Mouse (Mus musculus) intestine, postnatal 0 days (tissue): ENCODE data around the gene Pacsin2. TPM values are rescaled to one million over a fixed set of nuclear protein-coding genes. Genes with fewer than 3 reads are reported as not detected.
A peak's percentile ranks its signal among the peaks of the same experiment; 100 is the strongest.
"Not testable (repeated sequence)": the region's sequence is repeated elsewhere in the genome, so short reads cannot be mapped to it uniquely, and the experiment has no call there.

Experiments used
- ATAC-seq: fragments of 200-750 bp; cut with Nextera tagmentation; 2 replicates; pipeline ENCODE4 v1.8.0; 2017; ENCODE audit warnings: mild to moderate bottlenecking, moderate TSS enrichment, moderate library complexity
- H3K27ac ChIP-seq: fragments of 300-500 bp; sonication (generic); 2 replicates; pipeline ENCODE4 v1.5.1; 2014; ENCODE audit warnings: mild to moderate bottlenecking, low read depth, low read length, moderate library complexity
- H3K27me3 ChIP-seq: fragments of 300-500 bp; sonication (generic); replicated peaks from 2 replicates; pipeline ENCODE4 v1.6.1; 2014; ENCODE audit warnings: low read length, mixed read lengths; ENCODE audit not compliant: control insufficient read depth, insufficient read depth
- H3K36me3 ChIP-seq: fragments of 300-500 bp; sonication (generic); 2 replicates; pipeline ENCODE4 v1.6.1; 2014; ENCODE audit warnings: mild to moderate bottlenecking, moderate library complexity; ENCODE audit not compliant: control insufficient read depth, insufficient read depth
- H3K4me1 ChIP-seq: fragments of 300-500 bp; sonication (generic); replicated peaks from 2 replicates; pipeline ENCODE4 v1.6.1; 2014; ENCODE audit warnings: antibody characterized with exemption, low read length, mixed read lengths; ENCODE audit not compliant: control insufficient read depth, insufficient read depth
- H3K4me2 ChIP-seq: fragments of 300-500 bp; sonication (generic); replicated peaks from 2 replicates; pipeline ENCODE4 v1.6.1; 2014; ENCODE audit warnings: low read depth, mild to moderate bottlenecking, moderate library complexity
- H3K4me3 ChIP-seq: fragments of 300-500 bp; sonication (generic); 2 replicates; pipeline ENCODE4 v1.5.1; 2014; ENCODE audit warnings: low read depth, low read length
- H3K9ac ChIP-seq: fragments of 300-500 bp; sonication (generic); 2 replicates; pipeline ENCODE4 v1.6.1; 2014; ENCODE audit warnings: mild to moderate bottlenecking, low read depth, low read length
- H3K9me3 ChIP-seq: fragments of 300-500 bp; sonication (generic); 2 replicates; pipeline ENCODE4 v1.6.1; 2016; ENCODE audit warnings: mixed run types; ENCODE audit not compliant: control insufficient read depth
- CTCF ChIP-seq: sonication (generic); IDR thresholded peaks from 2 replicates; pipeline ENCODE4 v1.5.1; 2016; ENCODE audit warnings: low read depth, mild to moderate bottlenecking, control low read depth, antibody characterized with exemption, moderate library complexity
- WGBS: fragments of 180-500 bp; shearing (Covaris S2); extraction: QIAGEN DNeasy Blood & Tissue Kit; methylation state at CpG from one replicate; pipeline ENCODE4 v1.1.7; 2014; 5-methylcytosine and 5-hydroxymethylcytosine counted together
- polyA plus RNA-seq: library from polyadenylated mRNA; unstranded; fragments of >200 nt; fragmentation: Nextera tagmentation; extraction: Ambion mirVana; gene quantifications from 2 replicates; pipeline ENCODE4 v1.2.1, GENCODE M21; 2015

The Pacsin2 gene
- 40.9 and 47.3 TPM in 2 replicates for polyA plus RNA-seq

DNA sequence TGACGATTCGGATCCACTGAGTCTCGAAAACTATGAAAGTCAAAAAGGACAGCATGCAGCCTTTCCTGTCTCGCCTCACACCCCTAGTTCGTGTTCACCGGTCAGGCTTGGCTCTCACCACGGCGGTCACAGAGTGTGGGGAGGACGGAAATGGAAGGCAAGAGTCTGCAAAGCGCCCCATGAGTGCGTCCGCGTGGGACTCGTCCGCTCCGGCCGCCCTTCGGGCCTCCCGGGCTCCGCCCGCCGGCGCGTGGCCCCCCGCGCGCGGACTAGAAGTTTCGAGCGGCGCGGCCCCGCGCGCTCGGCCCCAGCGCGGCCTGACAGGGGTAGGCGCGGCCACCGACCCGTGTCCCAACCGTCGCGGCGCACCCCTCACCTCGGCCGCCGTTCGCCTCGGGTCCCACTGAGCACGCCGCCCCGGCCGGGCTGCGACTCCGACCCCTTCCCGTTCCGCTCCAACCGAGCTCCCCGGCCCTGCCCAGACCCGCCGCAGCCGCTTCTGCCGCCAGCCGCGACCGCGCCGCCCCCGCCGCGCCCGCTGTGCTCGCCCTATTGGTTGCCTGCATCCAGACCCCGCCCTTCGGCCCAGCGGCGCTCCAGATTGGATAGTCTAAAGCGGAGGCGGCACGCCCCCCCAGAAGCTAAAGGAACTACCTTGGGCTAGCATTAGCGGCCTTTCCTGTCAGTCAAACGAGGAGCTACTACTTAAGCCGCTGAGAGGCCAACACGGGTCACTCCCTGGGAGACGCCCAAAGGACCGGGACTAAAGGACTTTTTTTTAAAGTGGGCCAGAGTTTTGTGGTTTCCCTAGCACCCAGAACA lies at the start of gene Pacsin2:
TSS of gene Pacsin2 (minus strand) at position 524 of the 822 bp plus-strand sequence.
- peak within 1 kb of the TSS; percentile 87 for H3K4me2 ChIP-seq
- H3K9me3 ChIP-seq = no peaks in the 10 kb centered on the region
- peak within 1 kb of the TSS; percentile 76 for H3K4me3 ChIP-seq
- H3K9ac ChIP-seq = peak within 1 kb of the TSS; percentile 93
- no peaks in the 10 kb centered on the region for H3K36me3 ChIP-seq
- H3K4me1 ChIP-seq = peaks cover 4% of the 10 kb centered on the region; the same call in 1 of the 2 replicates
- no peak for TF ChIP-seq CTCF
- under 1% methylated on average over 73 of the region's 88 CpGs for WGBS
- H3K27ac ChIP-seq = peak within 1 kb of the TSS; percentile 94
- no peaks in the 10 kb centered on the region for H3K27me3 ChIP-seq
- peak; percentile 92 for ATAC-seq

DNA sequence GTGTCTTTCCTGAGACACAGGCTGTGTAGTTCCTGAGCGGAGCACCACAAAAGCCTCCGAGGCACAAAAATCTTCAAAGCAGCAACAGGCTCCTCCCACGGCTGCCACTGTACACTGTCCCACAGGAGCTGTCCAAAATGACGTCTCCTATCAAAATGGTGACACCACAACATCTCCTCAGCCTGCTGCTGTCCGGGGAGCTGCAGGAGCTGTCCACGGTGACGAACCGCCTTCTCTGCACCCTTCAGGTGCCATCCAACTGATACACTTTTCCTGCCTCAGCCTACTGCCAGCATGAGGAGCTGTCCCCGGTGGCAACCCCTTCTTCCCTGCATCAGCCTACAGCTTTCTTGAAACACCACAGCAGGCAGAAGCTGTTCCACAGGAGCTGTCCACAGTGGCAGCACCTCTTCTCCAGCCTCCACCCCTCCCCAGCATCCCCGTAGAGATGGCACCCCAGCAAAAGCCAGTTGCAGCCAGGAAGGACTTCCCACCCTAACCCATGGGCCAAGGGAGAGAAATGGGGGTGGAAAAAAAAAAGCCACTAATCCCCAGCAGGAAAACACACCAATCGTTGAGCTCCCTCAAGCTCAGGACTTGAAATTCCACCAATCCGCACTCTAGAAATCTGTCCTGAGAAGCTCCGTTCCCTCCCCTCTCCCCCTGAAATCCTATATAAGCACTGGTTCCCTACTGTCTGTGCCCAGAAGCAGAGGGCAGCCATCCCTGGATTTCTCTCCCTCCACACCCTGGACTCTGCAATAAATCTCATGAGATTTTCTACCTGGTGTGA lies 48.3 kb upstream of the Pacsin2 start:
- no peaks in the 10 kb centered on the region for H3K9me3 ChIP-seq
- WGBS = 62% methylated on average over 13 of the region's 13 CpGs
- no peak overlapping the region for H3K9ac ChIP-seq
- H3K27me3 ChIP-seq = no peaks in the 10 kb centered on the region
- no peak for ATAC-seq
- no peak overlapping the region for H3K4me2 ChIP-seq
- 0 out of 2 replicates have a peak, but pooled peaks cover 5% of the 10 kb centered on the region for H3K4me1 ChIP-seq
- H3K4me3 ChIP-seq = no peak overlapping the region
- H3K36me3 ChIP-seq = no peaks in the 10 kb centered on the region
- no peak overlapping the region for H3K27ac ChIP-seq
- no peak for TF ChIP-seq CTCF

DNA sequence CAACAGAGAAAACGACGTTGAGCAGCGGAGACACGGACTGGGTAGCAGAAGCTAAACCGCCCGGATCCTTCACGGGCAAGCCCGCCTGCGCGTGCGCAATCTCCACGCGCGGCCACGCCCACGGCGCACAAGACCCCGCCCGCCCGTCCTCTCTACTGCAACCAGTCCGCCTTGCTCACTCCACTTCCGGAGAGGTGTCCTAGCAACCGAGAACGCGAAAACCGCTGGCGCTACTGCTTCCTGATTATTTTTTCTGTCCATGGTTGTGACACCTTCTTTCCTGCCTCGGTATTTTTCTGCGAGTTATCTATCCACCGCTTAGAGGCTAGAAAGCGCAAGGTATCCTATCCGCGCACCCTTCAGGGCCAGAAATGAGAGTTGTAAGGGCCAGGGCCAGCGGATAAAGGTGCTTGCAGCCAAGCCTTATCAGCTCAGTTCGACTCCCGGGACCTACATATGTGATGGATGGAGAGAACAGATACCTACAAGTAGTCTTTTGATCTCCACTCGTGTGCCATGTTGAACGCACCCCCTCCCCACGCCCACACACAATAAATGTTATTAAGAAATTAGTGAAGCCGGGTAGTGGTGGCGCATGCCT lies 46.5 kb upstream of the Pacsin2 start, which contains the start of gene Ttll1:
TSS of gene Ttll1 (minus strand) at position 89 of the 601 bp plus-strand sequence.
- 0 out of 2 replicates have a peak within 1 kb of the TSS, but pooled peaks have one; percentile 34 for H3K9ac ChIP-seq
- TF ChIP-seq CTCF = no peak
- WGBS = 9% methylated on average over 41 of the region's 41 CpGs
- H3K4me2 ChIP-seq = peak within 1 kb of the TSS; percentile 93
- no peaks in the 10 kb centered on the region for H3K36me3 ChIP-seq
- H3K4me3 ChIP-seq = peak within 1 kb of the TSS; percentile 51
- no peaks in the 10 kb centered on the region for H3K9me3 ChIP-seq
- H3K4me1 ChIP-seq = 0 out of 2 replicates have a peak, but pooled peaks cover 5% of the 10 kb centered on the region
- no peak within 1 kb of the TSS for H3K27ac ChIP-seq
- ATAC-seq = peak; percentile 92
- H3K27me3 ChIP-seq = no peaks in the 10 kb centered on the region

DNA sequence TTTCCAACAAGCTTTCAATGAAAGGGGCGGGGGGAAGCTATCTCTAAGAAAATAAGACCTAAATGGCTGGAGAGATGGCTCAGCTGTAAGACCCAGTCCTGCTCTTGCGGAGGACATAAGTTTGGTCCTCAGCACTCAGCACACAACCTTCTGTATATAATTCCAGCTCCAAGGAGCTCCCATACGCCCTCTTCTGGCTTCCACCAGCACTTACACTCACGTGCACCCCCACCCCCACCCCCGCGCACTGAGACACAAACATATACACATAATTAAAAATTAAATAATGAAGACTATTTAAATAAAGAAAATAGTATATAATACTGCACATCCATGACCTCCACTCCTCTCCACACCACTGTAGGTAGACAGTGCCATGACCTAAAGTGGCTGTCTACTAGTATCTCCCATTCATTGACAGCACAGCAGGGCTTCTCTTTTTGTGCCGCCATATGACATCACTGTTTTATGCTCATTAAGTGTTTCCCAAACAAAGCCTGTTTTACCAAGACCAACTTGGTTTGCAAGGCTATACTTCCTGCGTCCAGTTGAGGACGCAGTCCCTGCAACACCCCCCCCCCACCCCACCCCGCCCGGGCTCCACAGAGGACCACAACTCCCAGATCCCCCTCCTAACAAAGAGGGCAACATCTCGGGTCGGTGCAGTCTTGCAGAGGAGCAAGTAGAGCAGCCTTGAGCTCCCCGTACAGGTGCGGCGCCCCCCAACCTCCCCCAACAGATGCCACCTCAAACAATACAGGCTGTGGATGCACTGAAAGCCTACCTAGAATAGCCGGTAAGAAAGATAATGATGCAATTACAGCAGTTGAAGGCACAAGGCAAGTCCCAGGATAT lies 45.8 kb upstream of the Pacsin2 start:
- 25% methylated on average over 17 of the region's 17 CpGs for WGBS
- ATAC-seq = no peak; the same call in 1 of the 2 replicates
- Histone ChIP-seq H3K4me1 (0 out of 2 replicates have a peak, but pooled peaks cover 5% of the 10 kb centered on the region), H3K27me3 (no peaks in the 10 kb centered on the region), H3K9ac (0 out of 2 replicates have a peak overlapping the region, but pooled peaks have one; percentile 34), H3K36me3 (no peaks in the 10 kb centered on the region), H3K4me2 (peak overlapping the region; percentile 93), H3K9me3 (no peaks in the 10 kb centered on the region), H3K4me3 (peak overlapping the region; percentile 51), H3K27ac (no peak overlapping the region)
- TF ChIP-seq CTCF = peak; percentile 33

DNA sequence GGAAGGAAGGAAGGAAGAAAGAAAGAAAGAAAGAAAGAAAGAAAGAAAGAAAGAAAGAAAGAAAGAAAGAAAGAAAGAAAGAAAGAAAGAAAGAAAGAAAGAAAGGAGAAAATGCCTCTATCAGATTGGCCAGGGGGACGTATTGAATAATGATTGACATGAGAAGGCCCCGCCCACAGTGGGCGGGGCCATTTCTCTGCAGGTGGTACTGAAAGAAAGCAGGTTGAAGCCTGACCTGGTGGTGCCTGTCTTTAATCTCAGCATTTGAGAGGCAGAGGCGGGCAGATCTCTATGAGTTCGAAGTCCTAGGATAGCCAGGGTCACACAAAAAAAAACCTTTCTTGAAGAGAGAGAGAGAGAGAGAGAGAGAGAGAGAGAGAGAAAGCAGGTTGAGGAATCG lies 37.1 kb upstream of the Pacsin2 start:
- H3K4me3 ChIP-seq, H3K27ac ChIP-seq, H3K9me3 ChIP-seq, H3K4me1 ChIP-seq, ATAC-seq, H3K27me3 ChIP-seq, H3K4me2 ChIP-seq, H3K9ac ChIP-seq: not testable (repeated sequence)
- WGBS = 79% methylated on average over 6 of the region's 6 CpGs
- H3K36me3 ChIP-seq = peaks cover 11% of the 10 kb centered on the region; the same call in 1 of the 2 replicates
